Mouse (Mus musculus): ENCODE measurements around the gene Gm9573. TPM values are rescaled to one million over a fixed set of nuclear protein-coding genes. Genes with fewer than 3 reads are reported as not detected.

Gm9573 gene
- polyA plus RNA-seq (2016; fragmentation: Nextera tagmentation; extraction: Ambion mirVana), result not detected in 2 replicates

- Histone ChIP-seq H3K9ac (replicated peaks) (no peak within 1 kb of the TSS), H3K4me2 (no peak within 1 kb of the TSS), H3K36me3 (no peaks in the 10 kb centered on the region), H3K4me3 (replicated peaks) (no peak within 1 kb of the TSS), H3K9me3 (no peaks in the 10 kb centered on the region), H3K27me3 (no peaks in the 10 kb centered on the region), H3K27ac (no peak within 1 kb of the TSS), H3K4me1 (replicated peaks) (no peaks in the 10 kb centered on the region)
- WGBS, result 83% methylated on average over 7 of the region's 7 CpGs
- no peak for ATAC-seq (ENCODE audit: insufficient number of reproducible peaks, insufficient read depth, low FRiP score, low TSS enrichment, low read depth)
These were observed at the start of gene Gm9573 for GRCm38 (mm10) chr17:35626537-35626936. Gene Gm9573, minus strand, starts transcription at chr17:35626637.

- Histone ChIP-seq H3K4me3 (replicated peaks) (peak within 1 kb of the TSS; percentile 72), H3K27me3 (no peaks in the 10 kb centered on the region), H3K4me1 (replicated peaks) (peaks cover 8% of the 10 kb centered on the region), H3K36me3 (peaks cover 24% of the 10 kb centered on the region; the same call in 1 of the 2 replicates), H3K9ac (replicated peaks) (peak within 1 kb of the TSS; percentile 81), H3K9me3 (no peaks in the 10 kb centered on the region), H3K27ac (peak within 1 kb of the TSS; percentile 35; the same call in 1 of the 2 replicates), H3K4me2 (peak within 1 kb of the TSS; percentile 91)
- peak; percentile 93 for ATAC-seq (ENCODE audit: insufficient number of reproducible peaks, insufficient read depth, low FRiP score, low TSS enrichment, low read depth)
- WGBS, result 3% methylated on average over 23 of the region's 23 CpGs
These were observed 47.1 kb upstream of the Gm9573 start, which contains the start of gene Gtf2h4 for GRCm38 (mm10) chr17:35673416-35674035. Gene Gtf2h4, minus strand, starts transcription at chr17:35673739.

GRCm38 (mm10) chr17:35672527-35672926 is 46.1 kb upstream of the Gm9573 start:
- 91% methylated on average over 6 of the region's 6 CpGs for WGBS
- H3K27ac ChIP-seq, result no peak overlapping the region
- H3K36me3 ChIP-seq, result peaks cover 24% of the 10 kb centered on the region; the same call in 1 of the 2 replicates
- H3K9me3 ChIP-seq, result no peaks in the 10 kb centered on the region
- H3K27me3 ChIP-seq, result no peaks in the 10 kb centered on the region
- no peak overlapping the region; the same call in 1 of the 2 replicates for H3K9ac ChIP-seq (replicated peaks)
- H3K4me2 ChIP-seq, result peak overlapping the region; percentile 91
- H3K4me3 ChIP-seq (replicated peaks), result peak overlapping the region; percentile 72
- ATAC-seq (ENCODE audit: insufficient number of reproducible peaks, insufficient read depth, low FRiP score, low TSS enrichment, low read depth), result no peak
- H3K4me1 ChIP-seq (replicated peaks), result peaks cover 14% of the 10 kb centered on the region

- peaks cover 15% of the 10 kb centered on the region for H3K4me1 ChIP-seq (replicated peaks)
These were observed 45.4 kb upstream of the Gm9573 start for GRCm38 (mm10) chr17:35671846-35672245.

GRCm38 (mm10) chr17:35669731-35670130 is 43.3 kb upstream of the Gm9573 start:
- Histone ChIP-seq H3K27ac (no peak overlapping the region), H3K4me1 (replicated peaks) (peaks cover 26% of the 10 kb centered on the region), H3K27me3 (no peaks in the 10 kb centered on the region), H3K4me3 (replicated peaks) (no peak overlapping the region), H3K9ac (replicated peaks) (no peak overlapping the region), H3K36me3 (peaks cover 29% of the 10 kb centered on the region), H3K4me2 (no peak overlapping the region), H3K9me3 (no peaks in the 10 kb centered on the region)
- no peak for ATAC-seq (ENCODE audit: insufficient number of reproducible peaks, insufficient read depth, low FRiP score, low TSS enrichment, low read depth)
- WGBS, result 92% methylated on average over 9 of the region's 9 CpGs

More at GRCm38 (mm10) chr17:35671846-35672245, 45.4 kb upstream of the Gm9573 start:
- ATAC-seq (ENCODE audit: insufficient number of reproducible peaks, insufficient read depth, low FRiP score, low TSS enrichment, low read depth), result no peak
- 90% methylated on average over 6 of the region's 6 CpGs for WGBS
- H3K9me3 ChIP-seq, result no peaks in the 10 kb centered on the region
- no peak overlapping the region for H3K4me3 ChIP-seq (replicated peaks)
- H3K4me2 ChIP-seq, result no peak overlapping the region
- H3K36me3 ChIP-seq, result peaks cover 24% of the 10 kb centered on the region; the same call in 1 of the 2 replicates
- no peaks in the 10 kb centered on the region for H3K27me3 ChIP-seq
- H3K27ac ChIP-seq, result no peak overlapping the region
- H3K9ac ChIP-seq (replicated peaks), result no peak overlapping the region

- H3K4me2 ChIP-seq, result peak within 1 kb of the TSS; percentile 91
- no peaks in the 10 kb centered on the region for H3K27me3 ChIP-seq
- WGBS, result under 1% methylated on average over 61 of the region's 61 CpGs
- ATAC-seq (ENCODE audit: insufficient number of reproducible peaks, insufficient read depth, low FRiP score, low TSS enrichment, low read depth), result peak; percentile 90
- no peaks in the 10 kb centered on the region for H3K9me3 ChIP-seq
- H3K27ac ChIP-seq, result peak within 1 kb of the TSS; percentile 91
- H3K4me3 ChIP-seq (replicated peaks), result peak within 1 kb of the TSS; percentile 75
- H3K4me1 ChIP-seq (replicated peaks), result peaks cover 20% of the 10 kb centered on the region
- peaks cover 49% of the 10 kb centered on the region for H3K36me3 ChIP-seq
- peak within 1 kb of the TSS; percentile 89 for H3K9ac ChIP-seq (replicated peaks)
These were observed 41.1 kb upstream of the Gm9573 start, which contains the start of gene Vars2 for GRCm38 (mm10) chr17:35667334-35668065. Gene Vars2, minus strand, starts transcription at chr17:35667592.

GRCm38 (mm10) chr17:35666851-35667256 is 40.4 kb upstream of the Gm9573 start:
- no peaks in the 10 kb centered on the region for H3K9me3 ChIP-seq
- peak overlapping the region; percentile 89 for H3K9ac ChIP-seq (replicated peaks)
- 7% methylated on average over 13 of the region's 13 CpGs for WGBS
- ATAC-seq (ENCODE audit: insufficient number of reproducible peaks, insufficient read depth, low FRiP score, low TSS enrichment, low read depth), result peak; percentile 13; the same call in 1 of the 2 replicates
- H3K36me3 ChIP-seq, result peaks cover 51% of the 10 kb centered on the region
- H3K4me2 ChIP-seq, result peak overlapping the region; percentile 91
- peaks cover 18% of the 10 kb centered on the region for H3K4me1 ChIP-seq (replicated peaks)
- peak overlapping the region; percentile 75 for H3K4me3 ChIP-seq (replicated peaks)
- no peaks in the 10 kb centered on the region for H3K27me3 ChIP-seq
- peak overlapping the region; percentile 91 for H3K27ac ChIP-seq

- Histone ChIP-seq H3K4me2 (peak overlapping the region; percentile 91), H3K4me1 (replicated peaks) (peaks cover 18% of the 10 kb centered on the region), H3K9ac (replicated peaks) (no peak overlapping the region), H3K36me3 (peaks cover 57% of the 10 kb centered on the region), H3K9me3 (no peaks in the 10 kb centered on the region), H3K4me3 (replicated peaks) (0 out of 2 replicates have a peak overlapping the region, but pooled peaks have one; percentile 75), H3K27ac (no peak overlapping the region), H3K27me3 (no peaks in the 10 kb centered on the region)
- WGBS, result 80% methylated on average over 17 of the region's 17 CpGs
- no peak for ATAC-seq (ENCODE audit: insufficient number of reproducible peaks, insufficient read depth, low FRiP score, low TSS enrichment, low read depth)
These were observed 39.6 kb upstream of the Gm9573 start for GRCm38 (mm10) chr17:35665957-35666515.

- no peak overlapping the region for H3K4me2 ChIP-seq
- H3K4me3 ChIP-seq (replicated peaks), result no peak overlapping the region
- H3K9me3 ChIP-seq, result no peaks in the 10 kb centered on the region
- peaks cover 8% of the 10 kb centered on the region; the same call in 1 of the 2 replicates for H3K4me1 ChIP-seq (replicated peaks)
- no peak overlapping the region for H3K9ac ChIP-seq (replicated peaks)
- no peak for ATAC-seq (ENCODE audit: insufficient number of reproducible peaks, insufficient read depth, low FRiP score, low TSS enrichment, low read depth)
- no peaks in the 10 kb centered on the region for H3K27me3 ChIP-seq
- H3K27ac ChIP-seq, result no peak overlapping the region
- WGBS, result 81% methylated on average over 2 of the region's 2 CpGs
- H3K36me3 ChIP-seq, result peaks cover 35% of the 10 kb centered on the region
These were observed 26.6 kb upstream of the Gm9573 start for GRCm38 (mm10) chr17:35653086-35653485.

GRCm38 (mm10) chr17:35649429-35649828 is 23.0 kb upstream of the Gm9573 start:
- no peak for ATAC-seq (ENCODE audit: insufficient number of reproducible peaks, insufficient read depth, low FRiP score, low TSS enrichment, low read depth)
- Histone ChIP-seq H3K9me3 (no peaks in the 10 kb centered on the region), H3K36me3 (no peaks in the 10 kb centered on the region), H3K4me2 (no peak overlapping the region), H3K4me3 (replicated peaks) (no peak overlapping the region), H3K27me3 (0 out of 2 replicates have a peak, but pooled peaks cover 2% of the 10 kb centered on the region), H3K27ac (no peak overlapping the region), H3K9ac (replicated peaks) (no peak overlapping the region), H3K4me1 (replicated peaks) (peaks cover 8% of the 10 kb centered on the region; the same call in 1 of the 2 replicates)
- WGBS, result 71% methylated on average over 2 of the region's 2 CpGs

Measured in limb, embryonic 12.5 days (tissue).